Mouse (Mus musculus): ENCODE measurements at regions not wholly inside any gene's neighbourhood (a gene's known extent, or its start where the extent isn't known, plus 50 kb on each side); places are given as distances from the start of the nearest gene placed in this dataset.

GRCm38 (mm10) chr19:28157196-28157595 lies 146.2 kb upstream of the Rfx3 start:
- TF ChIP-seq CTCF (IDR thresholded peaks at IDR 0.05; ENCODE audit: low read depth) (no peak), EP300 (IDR thresholded peaks at IDR 0.05; ENCODE audit: low read depth) (no peak)
